Mouse (Mus musculus) heart, adult 2 months (tissue): ENCODE data around the gene Neurod4.

Experiments
- CTCF ChIP-seq: fragments of 200-600 bp; IDR thresholded peaks from 2 replicates; pipeline ENCODE4 v1.8.1; 2022; ENCODE audit warnings: antibody characterized with exemption, mild to moderate bottlenecking, moderate library complexity
- POLR2A ChIP-seq: fragments of 200-500 bp; IDR thresholded peaks from 2 replicates; pipeline ENCODE4 v1.6.1; 2011; ENCODE audit warnings: mild to moderate bottlenecking, low read depth, low read length, control low read depth; ENCODE audit not compliant: insufficient read depth

GRCm38 (mm10) chr10:130313531-130313930, 33.5 kb upstream of the Neurod4 start:
- TF ChIP-seq CTCF = no peak
- TF ChIP-seq POLR2A = no peak
